Mouse (Mus musculus) liver (tissue): Measurements from ENCODE around the gene Creb3l1.

Experiments used
- DNase-seq: peaks from one replicate; pipeline ENCODE4 v3.0.0-alpha.2; 2020; ENCODE audit warnings: mixed read lengths

Gene Creb3l1

GRCm38 (mm10) chr2:91962864-91963401, 61.4 kb downstream of the Creb3l1 start:
- peak; percentile 49 for DNase-seq

- no peak for DNase-seq
Observed at GRCm38 (mm10) chr2:91961901-91962761, 62.2 kb downstream of the Creb3l1 start.

- DNase-seq: no peak
Observed at GRCm38 (mm10) chr2:91960459-91960858, 63.8 kb downstream of the Creb3l1 start.

GRCm38 (mm10) chr2:91959544-91960410, 64.5 kb downstream of the Creb3l1 start:
- DNase-seq: no peak

- DNase-seq: peak; percentile 72
Observed at GRCm38 (mm10) chr2:91958701-91959457, 65.4 kb downstream of the Creb3l1 start.

GRCm38 (mm10) chr2:91958049-91958448, 66.3 kb downstream of the Creb3l1 start:
- DNase-seq: no peak

- DNase-seq: peak; percentile 72
Observed at GRCm38 (mm10) chr2:91957096-91957495, 67.2 kb downstream of the Creb3l1 start.

GRCm38 (mm10) chr2:91955875-91956274, 68.4 kb downstream of the Creb3l1 start:
- DNase-seq: no peak

- no peak for DNase-seq
Observed at GRCm38 (mm10) chr2:91955121-91955591, 69.1 kb downstream of the Creb3l1 start.

GRCm38 (mm10) chr2:91953825-91954224, 70.5 kb downstream of the Creb3l1 start:
- DNase-seq: peak; percentile 38

GRCm38 (mm10) chr2:91950275-91951085, 73.8 kb downstream of the Creb3l1 start:
- DNase-seq: peak; percentile 81

GRCm38 (mm10) chr2:91949411-91950274, 74.7 kb downstream of the Creb3l1 start:
- peak; percentile 84 for DNase-seq

GRCm38 (mm10) chr2:91948792-91949241, 75.5 kb downstream of the Creb3l1 start:
- peak; percentile 65 for DNase-seq

- peak; percentile 75 for DNase-seq
Observed at GRCm38 (mm10) chr2:91948151-91948509, 76.2 kb downstream of the Creb3l1 start.

- DNase-seq: peak; percentile 76
Observed at GRCm38 (mm10) chr2:91947397-91948150, 76.7 kb downstream of the Creb3l1 start.

- DNase-seq: peak; percentile 63
Observed at GRCm38 (mm10) chr2:91946836-91947235, 77.5 kb downstream of the Creb3l1 start.

- DNase-seq: no peak
Observed at GRCm38 (mm10) chr2:91945483-91945882, 78.8 kb downstream of the Creb3l1 start, which contains the start of gene Gm9821. Gene Gm9821 (plus strand): TSS chr2:91945703.

- peak; percentile 84 for DNase-seq
Observed at GRCm38 (mm10) chr2:91944170-91944950, 79.9 kb downstream of the Creb3l1 start.

GRCm38 (mm10) chr2:91942356-91942755, 81.9 kb downstream of the Creb3l1 start:
- DNase-seq: no peak
